Mouse (Mus musculus) telencephalon, adult 2 months (tissue): ENCODE measurements around the gene Zfp341.

Source experiments
- DNase-seq: peaks from one replicate; pipeline ENCODE4 v3.0.0-alpha.2; 2011; ENCODE audit warnings: low read depth, low spot score

The Zfp341 gene

GRCm38 (mm10) chr2:154613118-154614115 lies at the start of gene Zfp341, which contains the start of gene 4930519P11Rik:
Gene Zfp341 (plus strand): TSS chr2:154613297.
Gene 4930519P11Rik (minus strand): TSS chr2:154613437.
- DNase-seq: peak; percentile 81

GRCm38 (mm10) chr2:154563612-154564170 lies 49.4 kb upstream of the Zfp341 start:
- DNase-seq: no peak

GRCm38 (mm10) chr2:154565562-154565961 lies 47.5 kb upstream of the Zfp341 start:
- DNase-seq: no peak

GRCm38 (mm10) chr2:154566641-154567040 lies 46.5 kb upstream of the Zfp341 start:
- DNase-seq: no peak

- DNase-seq: no peak
Observed at GRCm38 (mm10) chr2:154567766-154568165, 45.3 kb upstream of the Zfp341 start.

- no peak for DNase-seq
Observed at GRCm38 (mm10) chr2:154568329-154569070, 44.6 kb upstream of the Zfp341 start.

- peak; percentile 52 for DNase-seq
Observed at GRCm38 (mm10) chr2:154569071-154569748, 43.9 kb upstream of the Zfp341 start.

- peak; percentile 86 for DNase-seq
Observed at GRCm38 (mm10) chr2:154569836-154570286, 43.2 kb upstream of the Zfp341 start, which contains the start of gene E2f1. Gene E2f1 (minus strand): TSS chr2:154569892.

- DNase-seq: no peak
Observed at GRCm38 (mm10) chr2:154570666-154571065, 42.4 kb upstream of the Zfp341 start.

GRCm38 (mm10) chr2:154571266-154571665 lies 41.8 kb upstream of the Zfp341 start:
- no peak for DNase-seq

- no peak for DNase-seq
Observed at GRCm38 (mm10) chr2:154571976-154572375, 41.1 kb upstream of the Zfp341 start.

GRCm38 (mm10) chr2:154572996-154573395 lies 40.1 kb upstream of the Zfp341 start:
- no peak for DNase-seq

- no peak for DNase-seq
Observed at GRCm38 (mm10) chr2:154574271-154574670, 38.8 kb upstream of the Zfp341 start.

- no peak for DNase-seq
Observed at GRCm38 (mm10) chr2:154576876-154577743, 36.0 kb upstream of the Zfp341 start.

- no peak for DNase-seq
Observed at GRCm38 (mm10) chr2:154577744-154578067, 35.4 kb upstream of the Zfp341 start.

- DNase-seq: no peak
Observed at GRCm38 (mm10) chr2:154580586-154580985, 32.5 kb upstream of the Zfp341 start.

GRCm38 (mm10) chr2:154581421-154581820 lies 31.7 kb upstream of the Zfp341 start:
- no peak for DNase-seq

- peak; percentile 95 for DNase-seq
Observed at GRCm38 (mm10) chr2:154583906-154584872, 28.9 kb upstream of the Zfp341 start.

- DNase-seq: no peak
Observed at GRCm38 (mm10) chr2:154584931-154585601, 28.0 kb upstream of the Zfp341 start.
